33 mouse cellular contexts compared by ENCODE assay signal in genomic region chr3:92486307-92486706, GRCm38 (mm10). TPM values are rescaled to one million over a fixed set of nuclear protein-coding genes. Genes with fewer than 3 reads are reported as not detected.
DNase-seq lines count a peak whose midpoint lies in the region; ATAC-seq and TF ChIP-seq lines count a peak whose summit lies in the region.
"Had no signal": no experiment of that assay in that cellular context is flagged by ENCODE, and none has a peak within 500 bp of the region (broad histone marks: within the 10 kb centered on the region; RNA-seq: fewer than 3 reads in every experiment).

No protein-coding gene starts in this region.

- no peak for TF ChIP-seq CTCF in intestine, postnatal 0 days (IDR thresholded peaks at IDR 0.05; ENCODE audit: low read depth)

- no peaks in the 10 kb centered on the region for H3K27me3 ChIP-seq in intestine, embryonic 14.5 days (replicated peaks; ENCODE audit: control insufficient read depth, insufficient read depth, low read length)
- H3K27me3 ChIP-seq in intestine, postnatal 0 days (replicated peaks; ENCODE audit: control insufficient read depth, insufficient read depth, low read length): no peaks in the 10 kb centered on the region
- H3K27me3 ChIP-seq in lung, embryonic 15.5 days: no peaks in the 10 kb centered on the region
- no peaks in the 10 kb centered on the region for H3K27me3 ChIP-seq in embryonic facial prominence, embryonic 15.5 days
- H3K27me3 ChIP-seq in stomach, embryonic 14.5 days (ENCODE audit: control insufficient read depth, insufficient read depth, low read length): no peaks in the 10 kb centered on the region
- H3K27me3 ChIP-seq: embryonic facial prominence, embryonic 13.5 days; forebrain, embryonic 12.5 days; heart, embryonic 15.5 days; hindbrain, embryonic 12.5 days; liver, embryonic 15.5 days; neural tube, embryonic 15.5 days had no signal

- ATAC-seq in intestine, embryonic 14.5 days (replicated peaks; ENCODE audit: low FRiP score, low TSS enrichment, low read depth): peak; percentile 84; the same call in 1 of the 2 replicates
- ATAC-seq in intestine, postnatal 0 days: no peak
- peak; percentile 67; the same call in 1 of the 2 replicates for ATAC-seq in lung, embryonic 15.5 days (ENCODE audit: borderline replicate concordance, extremely low read depth, low FRiP score, low TSS enrichment)
- ATAC-seq in embryonic facial prominence, embryonic 15.5 days (ENCODE audit: insufficient number of reproducible peaks, low FRiP score, low TSS enrichment, low read depth): no peak; the same call in 1 of the 2 replicates
- peak; percentile 84 for ATAC-seq in stomach, embryonic 14.5 days (ENCODE audit: insufficient number of reproducible peaks, insufficient read depth, low FRiP score, low read depth)
- ATAC-seq: CD4-positive, CD25-positive, alpha-beta regulatory T cell, adult 4 months; forebrain, postnatal 0 days; hindbrain, postnatal 0 days had no signal

- no peak overlapping the region for H3K4me2 ChIP-seq in intestine, embryonic 14.5 days (ENCODE audit: low read length)
- no peak overlapping the region for H3K4me2 ChIP-seq in intestine, postnatal 0 days (replicated peaks; ENCODE audit: low read depth)
- H3K4me2 ChIP-seq in lung, embryonic 15.5 days: no peak overlapping the region
- no peak overlapping the region for H3K4me2 ChIP-seq in embryonic facial prominence, embryonic 15.5 days (replicated peaks)
- H3K4me2 ChIP-seq in stomach, embryonic 14.5 days (replicated peaks; ENCODE audit: low read depth, low read length): no peak overlapping the region
- H3K4me2 ChIP-seq: embryonic facial prominence, embryonic 13.5 days; forebrain, embryonic 12.5 days; heart, embryonic 15.5 days; hindbrain, embryonic 12.5 days; liver, embryonic 15.5 days; neural tube, embryonic 15.5 days had no signal

- H3K27ac ChIP-seq in intestine, embryonic 14.5 days (ENCODE audit: low read depth): no peak overlapping the region
- H3K27ac ChIP-seq in intestine, postnatal 0 days (ENCODE audit: low read depth, low read length): no peak overlapping the region
- H3K27ac ChIP-seq in lung, embryonic 15.5 days: no peak overlapping the region; the same call in 1 of the 2 replicates
- 0 out of 2 replicates have a peak overlapping the region, but pooled peaks have one; percentile 34 for H3K27ac ChIP-seq in embryonic facial prominence, embryonic 15.5 days (replicated peaks)
- H3K27ac ChIP-seq in stomach, embryonic 14.5 days (ENCODE audit: low read length): peak overlapping the region; percentile 44; the same call in 1 of the 2 replicates
- H3K27ac ChIP-seq: forebrain, embryonic 12.5 days; heart, embryonic 10.5 days; heart, embryonic 15.5 days; hindbrain, embryonic 12.5 days; hindbrain, postnatal 0 days; liver, embryonic 15.5 days; neural tube, embryonic 15.5 days had no signal

- no peak overlapping the region for H3K9ac ChIP-seq in intestine, embryonic 14.5 days (ENCODE audit: low read length)
- H3K9ac ChIP-seq in intestine, postnatal 0 days (ENCODE audit: low read depth, low read length): no peak overlapping the region
- H3K9ac ChIP-seq in lung, embryonic 15.5 days: no peak overlapping the region
- no peak overlapping the region for H3K9ac ChIP-seq in embryonic facial prominence, embryonic 15.5 days
- H3K9ac ChIP-seq in stomach, embryonic 14.5 days (replicated peaks; ENCODE audit: low read depth, low read length): no peak overlapping the region
- H3K9ac ChIP-seq: embryonic facial prominence, embryonic 13.5 days; forebrain, embryonic 12.5 days; forebrain, postnatal 0 days; heart, embryonic 15.5 days; hindbrain, embryonic 12.5 days; liver, embryonic 15.5 days; neural tube, embryonic 15.5 days had no signal

- H3K4me1 ChIP-seq in intestine, embryonic 14.5 days (replicated peaks; ENCODE audit: control insufficient read depth, insufficient read depth, low read length): no peaks in the 10 kb centered on the region
- H3K4me1 ChIP-seq in intestine, postnatal 0 days (replicated peaks; ENCODE audit: control insufficient read depth, insufficient read depth, low read length): no peaks in the 10 kb centered on the region
- H3K4me1 ChIP-seq in lung, embryonic 15.5 days: peaks cover 3% of the 10 kb centered on the region; the same call in 1 of the 2 replicates
- no peaks in the 10 kb centered on the region for H3K4me1 ChIP-seq in embryonic facial prominence, embryonic 15.5 days
- no peaks in the 10 kb centered on the region for H3K4me1 ChIP-seq in stomach, embryonic 14.5 days (ENCODE audit: control insufficient read depth, insufficient read depth, low read length)
- H3K4me1 ChIP-seq: embryonic facial prominence, embryonic 13.5 days; forebrain, embryonic 12.5 days; heart, embryonic 10.5 days; heart, embryonic 15.5 days; hindbrain, embryonic 12.5 days; liver, embryonic 15.5 days; neural tube, embryonic 15.5 days had no signal

- no peak overlapping the region for H3K4me3 ChIP-seq in intestine, embryonic 14.5 days (ENCODE audit: low read depth, low read length)
- H3K4me3 ChIP-seq in intestine, postnatal 0 days (ENCODE audit: low read depth, low read length): no peak overlapping the region
- no peak overlapping the region for H3K4me3 ChIP-seq in lung, embryonic 15.5 days
- H3K4me3 ChIP-seq in embryonic facial prominence, embryonic 15.5 days (replicated peaks): no peak overlapping the region
- H3K4me3 ChIP-seq in stomach, embryonic 14.5 days (ENCODE audit: low read depth, low read length): no peak overlapping the region
- H3K4me3 ChIP-seq: embryonic facial prominence, embryonic 13.5 days; forebrain, embryonic 12.5 days; heart, embryonic 10.5 days; heart, embryonic 15.5 days; hindbrain, embryonic 12.5 days; liver, embryonic 15.5 days; neural tube, embryonic 15.5 days had no signal

- 27% methylated on average over 1 of the region's 1 CpGs for WGBS in intestine, embryonic 14.5 days
- WGBS in intestine, postnatal 0 days: 19% methylated on average over 1 of the region's 1 CpGs
- 17% methylated on average over 1 of the region's 1 CpGs for WGBS in lung, embryonic 15.5 days
- WGBS in embryonic facial prominence, embryonic 15.5 days: 22% methylated on average over 1 of the region's 1 CpGs
- 32% methylated on average over 1 of the region's 1 CpGs for WGBS in stomach, embryonic 14.5 days

- no peaks in the 10 kb centered on the region for H3K9me3 ChIP-seq in intestine, embryonic 14.5 days (ENCODE audit: control insufficient read depth, low read length)
- H3K9me3 ChIP-seq in intestine, postnatal 0 days (ENCODE audit: control insufficient read depth): no peaks in the 10 kb centered on the region
- H3K9me3 ChIP-seq in lung, embryonic 15.5 days: no peaks in the 10 kb centered on the region
- no peaks in the 10 kb centered on the region for H3K9me3 ChIP-seq in embryonic facial prominence, embryonic 15.5 days (replicated peaks)
- H3K9me3 ChIP-seq in stomach, embryonic 14.5 days (ENCODE audit: control insufficient read depth, low read depth, low read length): no peaks in the 10 kb centered on the region
- H3K9me3 ChIP-seq: embryonic facial prominence, embryonic 13.5 days; forebrain, embryonic 12.5 days; heart, embryonic 10.5 days; heart, embryonic 15.5 days; hindbrain, embryonic 12.5 days; liver, embryonic 15.5 days; neural tube, embryonic 15.5 days had no signal

- H3K36me3 ChIP-seq in intestine, embryonic 14.5 days (ENCODE audit: control insufficient read depth, insufficient read depth, low read length): no peaks in the 10 kb centered on the region
- H3K36me3 ChIP-seq in intestine, postnatal 0 days (ENCODE audit: control insufficient read depth, insufficient read depth): no peaks in the 10 kb centered on the region
- H3K36me3 ChIP-seq in lung, embryonic 15.5 days: no peaks in the 10 kb centered on the region
- no peaks in the 10 kb centered on the region for H3K36me3 ChIP-seq in embryonic facial prominence, embryonic 15.5 days
- H3K36me3 ChIP-seq in stomach, embryonic 14.5 days (ENCODE audit: control insufficient read depth, insufficient read depth, low read length): no peaks in the 10 kb centered on the region
- H3K36me3 ChIP-seq: embryonic facial prominence, embryonic 13.5 days; forebrain, embryonic 12.5 days; heart, embryonic 10.5 days; heart, embryonic 15.5 days; hindbrain, embryonic 12.5 days; liver, embryonic 15.5 days; neural tube, embryonic 15.5 days had no signal

- no peak for DNase-seq in intestine, embryonic 14.5 days (ENCODE audit: low spot score)
- no peak for DNase-seq in lung, postnatal 14 days
- no peak for DNase-seq in frontal cortex, postnatal 14 days (ENCODE audit: low spot score in 2 of 2)
- no peak for DNase-seq in thymus, postnatal 10 days (ENCODE audit: low spot score in 2 of 2)
- DNase-seq: cerebellum, adult 11 months; cerebellum, adult 9-10 months; embryo, embryonic 11 days; forebrain, postnatal 0 days; gastrocnemius, postnatal 14 days; heart, postnatal 36 days; kidney, adult 2 months; kidney, postnatal 14 days; layer of hippocampus, adult 9-11 months; midbrain, embryonic 14.5 days; retina, postnatal 1 day; right cerebral cortex, postnatal 14 days had no signal

RNA-seq across cellular contexts. Expression of gene Sprr1a, which starts 0.6 kb away (rescaled TPM):
- 1.0 and 1.5 TPM in 2 replicates for polyA plus RNA-seq in intestine, embryonic 14.5 days (2014; fragmentation: Nextera tagmentation; extraction: Ambion mirVana)
- polyA plus RNA-seq in intestine, postnatal 0 days (2015; fragmentation: Nextera tagmentation; extraction: Ambion mirVana): 3.8 and 5.4 TPM in 2 replicates
- 0.82 and 1.2 TPM in 2 replicates for polyA plus RNA-seq in lung, embryonic 15.5 days (2015; fragmentation: Nextera tagmentation; extraction: Ambion mirVana)
- 303 and 332 TPM in 2 replicates for polyA plus RNA-seq in embryonic facial prominence, embryonic 15.5 days (2015; fragmentation: Nextera tagmentation; extraction: Ambion mirVana)
- 26.0 and 31.7 TPM in 2 replicates for polyA plus RNA-seq in stomach, embryonic 14.5 days (2014; fragmentation: Nextera tagmentation; extraction: Ambion mirVana)
- polyA plus RNA-seq: CD4-positive, CD25-positive, alpha-beta regulatory T cell, adult 4 months; forebrain, embryonic 12.5 days; forebrain, postnatal 0 days; heart, embryonic 10.5 days; hindbrain, embryonic 12.5 days; limb, embryonic 11.5 days; liver, adult 2 months; midbrain, embryonic 14.5 days had no signal

RNA-seq across cellular contexts. Expression of gene Sprr4, which starts 14.0 kb away (rescaled TPM):
- polyA plus RNA-seq in intestine, embryonic 14.5 days (2014; fragmentation: Nextera tagmentation; extraction: Ambion mirVana): not detected in 2 replicates
- not detected in 2 replicates for polyA plus RNA-seq in intestine, postnatal 0 days (2015; fragmentation: Nextera tagmentation; extraction: Ambion mirVana)
- polyA plus RNA-seq in lung, embryonic 15.5 days (2015; fragmentation: Nextera tagmentation; extraction: Ambion mirVana): not detected in 2 replicates
- polyA plus RNA-seq in embryonic facial prominence, embryonic 15.5 days (2015; fragmentation: Nextera tagmentation; extraction: Ambion mirVana): 2.3 and 6.7 TPM in 2 replicates
- not detected in 2 replicates for polyA plus RNA-seq in stomach, embryonic 14.5 days (2014; fragmentation: Nextera tagmentation; extraction: Ambion mirVana)
- polyA plus RNA-seq: CD4-positive, CD25-positive, alpha-beta regulatory T cell, adult 4 months; embryonic facial prominence, embryonic 13.5 days; forebrain, embryonic 12.5 days; forebrain, postnatal 0 days; heart, embryonic 10.5 days; heart, embryonic 15.5 days; hindbrain, embryonic 12.5 days; hindbrain, postnatal 0 days; kidney, adult 2 months; limb, embryonic 11.5 days; liver, adult 2 months; liver, embryonic 15.5 days; midbrain, embryonic 14.5 days; neural tube, embryonic 15.5 days; small intestine, adult 2 months; thymus, postnatal 0 days had no signal

RNA-seq across cellular contexts. Expression of gene Sprr3, which starts 27.8 kb away (rescaled TPM):
- polyA plus RNA-seq in intestine, embryonic 14.5 days (2014; fragmentation: Nextera tagmentation; extraction: Ambion mirVana): not detected in 2 replicates
- polyA plus RNA-seq in intestine, postnatal 0 days (2015; fragmentation: Nextera tagmentation; extraction: Ambion mirVana): not detected in 2 replicates
- polyA plus RNA-seq in lung, embryonic 15.5 days (2015; fragmentation: Nextera tagmentation; extraction: Ambion mirVana): 0.20 TPM in 1 of 2 replicates, not detected in the other
- polyA plus RNA-seq in embryonic facial prominence, embryonic 15.5 days (2015; fragmentation: Nextera tagmentation; extraction: Ambion mirVana): 27.2 and 28.3 TPM in 2 replicates
- 0.20 and 0.97 TPM in 2 replicates for polyA plus RNA-seq in stomach, embryonic 14.5 days (2014; fragmentation: Nextera tagmentation; extraction: Ambion mirVana)
- polyA plus RNA-seq: CD4-positive, CD25-positive, alpha-beta regulatory T cell, adult 4 months; embryonic facial prominence, embryonic 13.5 days; forebrain, embryonic 12.5 days; forebrain, postnatal 0 days; heart, embryonic 10.5 days; heart, embryonic 15.5 days; hindbrain, embryonic 12.5 days; hindbrain, postnatal 0 days; kidney, adult 2 months; limb, embryonic 11.5 days; liver, adult 2 months; liver, embryonic 15.5 days; midbrain, embryonic 14.5 days; neural tube, embryonic 15.5 days had no signal

RNA-seq across cellular contexts. Expression of gene Sprr1b, which starts 47.7 kb away (rescaled TPM):
- polyA plus RNA-seq in intestine, embryonic 14.5 days (2014; fragmentation: Nextera tagmentation; extraction: Ambion mirVana): not detected in 2 replicates
- polyA plus RNA-seq in intestine, postnatal 0 days (2015; fragmentation: Nextera tagmentation; extraction: Ambion mirVana): not detected in 2 replicates
- polyA plus RNA-seq in lung, embryonic 15.5 days (2015; fragmentation: Nextera tagmentation; extraction: Ambion mirVana): not detected in 2 replicates
- 50.3 and 55.6 TPM in 2 replicates for polyA plus RNA-seq in embryonic facial prominence, embryonic 15.5 days (2015; fragmentation: Nextera tagmentation; extraction: Ambion mirVana)
- polyA plus RNA-seq in stomach, embryonic 14.5 days (2014; fragmentation: Nextera tagmentation; extraction: Ambion mirVana): not detected in 2 replicates
- polyA plus RNA-seq: CD4-positive, CD25-positive, alpha-beta regulatory T cell, adult 4 months; forebrain, embryonic 12.5 days; forebrain, postnatal 0 days; heart, embryonic 10.5 days; heart, embryonic 15.5 days; hindbrain, embryonic 12.5 days; kidney, adult 2 months; limb, embryonic 11.5 days; liver, adult 2 months; liver, embryonic 15.5 days; midbrain, embryonic 14.5 days; neural tube, embryonic 15.5 days; small intestine, adult 2 months had no signal

RNA-seq across cellular contexts. Expression of gene 2310046K23Rik, which starts 48.0 kb away (rescaled TPM):
- polyA plus RNA-seq in intestine, embryonic 14.5 days (2014; fragmentation: Nextera tagmentation; extraction: Ambion mirVana): not detected in 2 replicates
- polyA plus RNA-seq in intestine, postnatal 0 days (2015; fragmentation: Nextera tagmentation; extraction: Ambion mirVana): not detected in 2 replicates
- polyA plus RNA-seq in lung, embryonic 15.5 days (2015; fragmentation: Nextera tagmentation; extraction: Ambion mirVana): not detected in 2 replicates
- 5.0 and 5.6 TPM in 2 replicates for polyA plus RNA-seq in embryonic facial prominence, embryonic 15.5 days (2015; fragmentation: Nextera tagmentation; extraction: Ambion mirVana)
- not detected in 2 replicates for polyA plus RNA-seq in stomach, embryonic 14.5 days (2014; fragmentation: Nextera tagmentation; extraction: Ambion mirVana)
- polyA plus RNA-seq: CD4-positive, CD25-positive, alpha-beta regulatory T cell, adult 4 months; embryonic facial prominence, embryonic 13.5 days; forebrain, embryonic 12.5 days; forebrain, postnatal 0 days; heart, embryonic 10.5 days; heart, embryonic 15.5 days; hindbrain, embryonic 12.5 days; hindbrain, postnatal 0 days; kidney, adult 2 months; limb, embryonic 11.5 days; liver, adult 2 months; liver, embryonic 15.5 days; midbrain, embryonic 14.5 days; neural tube, embryonic 15.5 days; small intestine, adult 2 months; thymus, postnatal 0 days had no signal

Comparison
In these comparisons a context has a peak if more than half of its experiments do, and no peak if none do; other contexts are left out.
1. ATAC-seq: peak in intestine, embryonic 14.5 days (single experiment), lung, embryonic 15.5 days (single experiment) and stomach, embryonic 14.5 days (single experiment); none in intestine, postnatal 0 days (single experiment) and embryonic facial prominence, embryonic 15.5 days (single experiment).
2. H3K27ac ChIP-seq: peak in embryonic facial prominence, embryonic 15.5 days (single experiment) and stomach, embryonic 14.5 days (single experiment); none in intestine, embryonic 14.5 days (single experiment), intestine, postnatal 0 days (single experiment) and lung, embryonic 15.5 days (single experiment).
3. RNA of gene Sprr3, which starts 27.8 kb away (polyA plus RNA-seq): 27.2 to 28.3 TPM in embryonic facial prominence, embryonic 15.5 days; 0.20 to 0.97 TPM in stomach, embryonic 14.5 days, 0.20 TPM in lung, embryonic 15.5 days, not detected in intestine, postnatal 0 days and not detected in intestine, embryonic 14.5 days; every median in the first group is over 10 times any median in the second.